In genomic region chr9:44209416-44209815, GRCm38 (mm10) we compare ENCODE assay signal across 28 mouse cellular contexts. TPM values are rescaled to one million over a fixed set of nuclear protein-coding genes. Genes with fewer than 3 reads are reported as not detected.
DNase-seq lines count a peak whose midpoint lies in the region; ATAC-seq and TF ChIP-seq lines count a peak whose summit lies in the region.
"Had no signal": no experiment of that assay in that cellular context is flagged by ENCODE, and none has a peak within 500 bp of the region (broad histone marks: within the 10 kb centered on the region; RNA-seq: fewer than 3 reads in every experiment).

No protein-coding gene starts in this region.

- DNase-seq in intestine, embryonic 14.5 days (ENCODE audit: low spot score) = no peak
- DNase-seq in spleen, postnatal 14 days (ENCODE audit: low spot score in 2 of 2) = no peak
- DNase-seq in left cerebral cortex, adult 18-20 months (ENCODE audit: low spot score in 2 of 2) = no peak
- no peak for DNase-seq in layer of hippocampus, postnatal 25 days (ENCODE audit: extremely low spot score in 1 of 2, low spot score in 1 of 2)
- DNase-seq: adrenal gland, adult 2 months; adrenal gland, postnatal 10 days; adrenal gland, postnatal 25 days; cerebellum, adult 11 months; cerebellum, adult 18-20 months; cerebellum, adult 8-10 months; cerebellum, adult 9-11 months; cerebellum, postnatal 14 days; cerebellum, postnatal 36 days; embryo, embryonic 11 days had no signal

- TF ChIP-seq CTCF in intestine, postnatal 0 days (IDR thresholded peaks at IDR 0.05; ENCODE audit: low read depth) = no peak
- TF ChIP-seq CTCF in small intestine, adult 2 months (IDR thresholded peaks at IDR 0.05; ENCODE audit: extremely low read depth, insufficient read length, insufficient replicate concordance, low read depth, low read length) = no peak

- no peak overlapping the region for H3K4me3 ChIP-seq in intestine, embryonic 14.5 days (ENCODE audit: low read depth, low read length)
- no peak overlapping the region for H3K4me3 ChIP-seq in intestine, embryonic 15.5 days (replicated peaks)
- H3K4me3 ChIP-seq in intestine, postnatal 0 days (ENCODE audit: low read depth, low read length) = no peak overlapping the region
- no peak overlapping the region for H3K4me3 ChIP-seq in small intestine, adult 2 months (ENCODE audit: low read depth, low read length)
- H3K4me3 ChIP-seq: embryonic facial prominence, embryonic 13.5 days; embryonic facial prominence, embryonic 15.5 days; erythroblast, embryonic 14.5 days; forebrain, embryonic 10.5 days; forebrain, embryonic 12.5 days had no signal

- no peak overlapping the region for H3K4me2 ChIP-seq in intestine, embryonic 14.5 days (ENCODE audit: low read length)
- H3K4me2 ChIP-seq in intestine, embryonic 15.5 days (replicated peaks) = no peak overlapping the region
- peak overlapping the region; percentile 38 for H3K4me2 ChIP-seq in intestine, postnatal 0 days (replicated peaks; ENCODE audit: low read depth)
- H3K4me2 ChIP-seq: embryonic facial prominence, embryonic 13.5 days; embryonic facial prominence, embryonic 15.5 days; forebrain, embryonic 12.5 days had no signal

- 84% methylated on average over 4 of the region's 4 CpGs for WGBS in intestine, embryonic 14.5 days
- 70% methylated on average over 4 of the region's 4 CpGs for WGBS in intestine, embryonic 15.5 days
- WGBS in intestine, postnatal 0 days = 48% methylated on average over 4 of the region's 4 CpGs
- 26% methylated on average over 4 of the region's 4 CpGs for WGBS in small intestine, adult 2 months

- no peaks in the 10 kb centered on the region for H3K27me3 ChIP-seq in intestine, embryonic 14.5 days (replicated peaks; ENCODE audit: control insufficient read depth, insufficient read depth, low read length)
- no peaks in the 10 kb centered on the region for H3K27me3 ChIP-seq in intestine, embryonic 15.5 days (replicated peaks)
- no peaks in the 10 kb centered on the region for H3K27me3 ChIP-seq in intestine, postnatal 0 days (replicated peaks; ENCODE audit: control insufficient read depth, insufficient read depth, low read length)
- no peaks in the 10 kb centered on the region for H3K27me3 ChIP-seq in small intestine, adult 2 months (ENCODE audit: control insufficient read depth, insufficient read depth, low read length)
- H3K27me3 ChIP-seq: embryonic facial prominence, embryonic 13.5 days; embryonic facial prominence, embryonic 15.5 days; forebrain, embryonic 12.5 days had no signal

- H3K36me3 ChIP-seq in intestine, embryonic 14.5 days (ENCODE audit: control insufficient read depth, insufficient read depth, low read length) = peaks cover 3% of the 10 kb centered on the region; the same call in 1 of the 2 replicates
- H3K36me3 ChIP-seq in intestine, embryonic 15.5 days = no peaks in the 10 kb centered on the region
- no peaks in the 10 kb centered on the region for H3K36me3 ChIP-seq in intestine, postnatal 0 days (ENCODE audit: control insufficient read depth, insufficient read depth)
- H3K36me3 ChIP-seq in small intestine, adult 2 months (ENCODE audit: control insufficient read depth, insufficient read depth, low read length) = no peaks in the 10 kb centered on the region

- no peaks in the 10 kb centered on the region for H3K9me3 ChIP-seq in intestine, embryonic 14.5 days (ENCODE audit: control insufficient read depth, low read length)
- H3K9me3 ChIP-seq in intestine, embryonic 15.5 days = no peaks in the 10 kb centered on the region
- no peaks in the 10 kb centered on the region for H3K9me3 ChIP-seq in intestine, postnatal 0 days (ENCODE audit: control insufficient read depth)
- H3K9me3 ChIP-seq: embryonic facial prominence, embryonic 13.5 days had no signal

- H3K4me1 ChIP-seq in intestine, embryonic 14.5 days (replicated peaks; ENCODE audit: control insufficient read depth, insufficient read depth, low read length) = no peaks in the 10 kb centered on the region
- H3K4me1 ChIP-seq in intestine, embryonic 15.5 days (replicated peaks) = peaks cover 3% of the 10 kb centered on the region; the same call in 1 of the 2 replicates
- H3K4me1 ChIP-seq in intestine, postnatal 0 days (replicated peaks; ENCODE audit: control insufficient read depth, insufficient read depth, low read length) = no peaks in the 10 kb centered on the region
- H3K4me1 ChIP-seq in small intestine, adult 2 months (ENCODE audit: control insufficient read depth, insufficient read depth, insufficient read length, low read length) = peaks cover 10% of the 10 kb centered on the region; the same call in 1 of the 2 replicates
- H3K4me1 ChIP-seq: embryonic facial prominence, embryonic 15.5 days; forebrain, embryonic 10.5 days; forebrain, embryonic 12.5 days had no signal

- peak; percentile 64; the same call in 1 of the 2 replicates for ATAC-seq in intestine, embryonic 14.5 days (replicated peaks; ENCODE audit: low FRiP score, low TSS enrichment, low read depth)
- ATAC-seq in intestine, embryonic 15.5 days = peak; percentile 94
- ATAC-seq in intestine, postnatal 0 days = peak; percentile 94
- ATAC-seq: forebrain, embryonic 14.5 days had no signal

- no peak for TF ChIP-seq POLR2A in small intestine, adult 2 months (IDR thresholded peaks at IDR 0.05; ENCODE audit: low read depth, low read length)

- no peak overlapping the region for H3K27ac ChIP-seq in intestine, embryonic 14.5 days (ENCODE audit: low read depth)
- H3K27ac ChIP-seq in intestine, embryonic 15.5 days = peak overlapping the region; percentile 33; the same call in 1 of the 2 replicates
- H3K27ac ChIP-seq in intestine, postnatal 0 days (ENCODE audit: low read depth, low read length) = peak overlapping the region; percentile 76
- H3K27ac ChIP-seq in small intestine, adult 2 months (ENCODE audit: insufficient read depth, low read depth, low read length) = peak overlapping the region; percentile 50
- H3K27ac ChIP-seq: embryonic facial prominence, embryonic 13.5 days; embryonic facial prominence, embryonic 15.5 days; forebrain, embryonic 10.5 days; forebrain, embryonic 12.5 days had no signal

- no peak overlapping the region for H3K9ac ChIP-seq in intestine, embryonic 14.5 days (ENCODE audit: low read length)
- no peak overlapping the region for H3K9ac ChIP-seq in intestine, embryonic 15.5 days
- no peak overlapping the region for H3K9ac ChIP-seq in intestine, postnatal 0 days (ENCODE audit: low read depth, low read length)
- H3K9ac ChIP-seq: embryonic facial prominence, embryonic 13.5 days; embryonic facial prominence, embryonic 15.5 days; forebrain, embryonic 12.5 days had no signal

RNA-seq across cellular contexts. Expression of gene Cbl, which starts 24.4 kb away (rescaled TPM):
- polyA plus RNA-seq in intestine, embryonic 14.5 days (2014; fragmentation: Nextera tagmentation; extraction: Ambion mirVana) = 18.1 and 19.9 TPM in 2 replicates
- 13.2 and 14.8 TPM in 2 replicates for polyA plus RNA-seq in intestine, embryonic 15.5 days (2015; fragmentation: Nextera tagmentation; extraction: Ambion mirVana)
- 5.8 and 6.7 TPM in 2 replicates for polyA plus RNA-seq in intestine, postnatal 0 days (2015; fragmentation: Nextera tagmentation; extraction: Ambion mirVana)
- 2.9 and 6.9 TPM in 2 replicates for polyA plus RNA-seq in small intestine, adult 2 months (2012; rRNA removed)
- total RNA-seq in left cerebral cortex, adult 18-20 months (2021) = 10 to 100 TPM; 51.1 to 56.3 TPM
- 10 to 100 TPM; 49.2 to 63.4 TPM for total RNA-seq in layer of hippocampus, postnatal 25 days (2021)

RNA-seq across cellular contexts. Expression of gene Ccdc153, which starts 31.1 kb away (rescaled TPM):
- not detected in 2 replicates for polyA plus RNA-seq in intestine, embryonic 14.5 days (2014; fragmentation: Nextera tagmentation; extraction: Ambion mirVana)
- polyA plus RNA-seq in intestine, embryonic 15.5 days (2015; fragmentation: Nextera tagmentation; extraction: Ambion mirVana) = not detected in 2 replicates
- not detected in 2 replicates for polyA plus RNA-seq in intestine, postnatal 0 days (2015; fragmentation: Nextera tagmentation; extraction: Ambion mirVana)
- not detected in 2 replicates for polyA plus RNA-seq in small intestine, adult 2 months (2012; rRNA removed)
- 1 to 10 TPM in 1 of 2 experiments, not detected in 1; 1.8 TPM for total RNA-seq in left cerebral cortex, adult 18-20 months (2021)
- total RNA-seq in layer of hippocampus, postnatal 25 days (2021) = 1 to 10 TPM; 1.9 to 5.4 TPM
- total RNA-seq: common myeloid progenitor, adult 5-6 weeks; ES-E14; MEL had no signal
- polyA plus RNA-seq: embryonic facial prominence, embryonic 11.5 days; embryonic facial prominence, embryonic 13.5 days; erythroblast, embryonic 14.5 days; forebrain, embryonic 10.5 days; forebrain, embryonic 12.5 days; forebrain, embryonic 14.5 days had no signal

RNA-seq across cellular contexts. Expression of gene Pdzd3, which starts 41.9 kb away (rescaled TPM):
- 3.1 TPM in 2 replicates for polyA plus RNA-seq in intestine, embryonic 14.5 days (2014; fragmentation: Nextera tagmentation; extraction: Ambion mirVana)
- polyA plus RNA-seq in intestine, embryonic 15.5 days (2015; fragmentation: Nextera tagmentation; extraction: Ambion mirVana) = 11.7 and 12.9 TPM in 2 replicates
- polyA plus RNA-seq in intestine, postnatal 0 days (2015; fragmentation: Nextera tagmentation; extraction: Ambion mirVana) = 37.0 and 40.1 TPM in 2 replicates
- polyA plus RNA-seq in small intestine, adult 2 months (2012; rRNA removed) = 9.9 and 23.6 TPM in 2 replicates
- under 1 TPM; 0.75 to 0.81 TPM for total RNA-seq in left cerebral cortex, adult 18-20 months (2021)
- total RNA-seq in layer of hippocampus, postnatal 25 days (2021) = 1 to 10 TPM; 1.3 to 1.4 TPM
- total RNA-seq: adrenal gland, adult 2 months; common myeloid progenitor, adult 5-6 weeks; MEL had no signal
- polyA plus RNA-seq: adrenal gland, adult 2 months; C2C12; embryonic facial prominence, embryonic 11.5 days; erythroblast, embryonic 14.5 days had no signal

RNA-seq across cellular contexts. Expression of gene Nlrx1, which starts 59.0 kb away (rescaled TPM):
- 6.3 and 7.0 TPM in 2 replicates for polyA plus RNA-seq in intestine, embryonic 14.5 days (2014; fragmentation: Nextera tagmentation; extraction: Ambion mirVana)
- 5.5 and 5.9 TPM in 2 replicates for polyA plus RNA-seq in intestine, embryonic 15.5 days (2015; fragmentation: Nextera tagmentation; extraction: Ambion mirVana)
- 4.6 TPM in 2 replicates for polyA plus RNA-seq in intestine, postnatal 0 days (2015; fragmentation: Nextera tagmentation; extraction: Ambion mirVana)
- polyA plus RNA-seq in small intestine, adult 2 months (2012; rRNA removed) = 3.1 and 7.5 TPM in 2 replicates
- 10 to 100 TPM in 1 of 2 experiments, 1 to 10 TPM in 1; 9.0 to 10.4 TPM for total RNA-seq in left cerebral cortex, adult 18-20 months (2021)
- total RNA-seq in layer of hippocampus, postnatal 25 days (2021) = 10 to 100 TPM; 12.8 to 14.7 TPM
